Mouse (Mus musculus): ENCODE results near the gene Tbcc.

DNA sequence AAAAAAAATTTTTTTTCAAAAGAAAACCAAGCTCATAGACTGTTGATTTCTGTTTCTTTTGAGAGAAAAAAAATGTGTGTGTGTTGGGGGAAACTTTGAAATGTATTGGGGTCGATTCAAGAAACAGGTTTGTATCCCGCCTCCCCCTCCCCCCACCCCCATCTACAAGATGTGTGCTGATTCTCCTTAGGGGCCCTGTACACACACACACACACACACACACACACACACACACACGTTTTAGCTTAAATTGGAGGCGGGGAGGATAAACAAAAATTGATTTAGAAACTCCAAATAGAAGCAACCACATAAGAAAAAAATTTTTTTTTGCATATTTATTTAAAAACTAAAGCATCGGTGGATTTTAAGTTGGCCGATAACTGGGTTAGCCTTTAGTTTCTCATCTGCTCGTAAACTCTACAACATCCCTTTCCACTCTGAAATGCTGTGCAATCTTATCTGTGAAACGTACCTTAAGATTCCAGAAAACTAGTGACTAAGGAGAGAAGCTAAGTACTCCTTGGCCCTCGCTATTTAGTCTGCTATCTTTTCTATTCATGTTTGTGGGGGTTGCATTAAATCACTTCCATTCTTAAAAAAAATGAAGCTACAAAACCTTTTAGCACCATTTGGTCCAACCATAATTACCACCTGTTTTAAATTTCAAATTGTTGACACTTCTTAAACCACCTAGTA is 31.6 kb upstream of the Tbcc start:
- TF ChIP-seq EP300 (IDR thresholded peaks at IDR 0.05; ENCODE audit: low read depth in 1 of 2, low read length in 2 of 2) (no peak), HCFC1 (IDR thresholded peaks at IDR 0.05; ENCODE audit: low read depth, low read length) (no peak), SIN3A (IDR thresholded peaks at IDR 0.05; ENCODE audit: low read length) (no peak), POLR2A (IDR thresholded peaks at IDR 0.05; ENCODE audit: control insufficient read depth in 1 of 2, insufficient read depth in 1 of 2, low read depth in 1 of 2, low read length in 2 of 2, poor library complexity in 1 of 2) (no peak; a peak in 1 of 4 replicates), MAX (IDR thresholded peaks at IDR 0.05; ENCODE audit: low read length) (no peak), CTCF (IDR thresholded peaks at IDR 0.05 in 2 of 3, conservative IDR thresholded peaks at IDR 0.05 in 1 of 3; ENCODE audit: control insufficient read depth in 1 of 3, insufficient read depth in 1 of 3, low read depth in 2 of 3, low read length in 3 of 3, poor library complexity in 1 of 3, severe bottlenecking in 1 of 3) (no peak), ZNF384 (IDR thresholded peaks at IDR 0.05; ENCODE audit: low read depth, low read length) (peak; percentile 78), MAFK (IDR thresholded peaks at IDR 0.05; ENCODE audit: borderline replicate concordance, low read depth, low read length) (no peak), GABPA (IDR thresholded peaks at IDR 0.05; ENCODE audit: low read depth, low read length) (no peak), RAD21 (IDR thresholded peaks at IDR 0.05; ENCODE audit: low read depth, low read length) (no peak), ZKSCAN1 (IDR thresholded peaks at IDR 0.05; ENCODE audit: low read depth, low read length) (no peak), USF1 (IDR thresholded peaks at IDR 0.05; ENCODE audit: low read depth, low read length) (no peak), SMC3 (IDR thresholded peaks at IDR 0.05; ENCODE audit: low read depth, low read length) (no peak)

Measured in MEL (cell line).